Mouse (Mus musculus) testis, postnatal 10 days (tissue): ENCODE measurements around the gene Olfr870.
"Not testable (repeated sequence)": the region's sequence is repeated elsewhere in the genome, so short reads cannot be mapped to it uniquely, and the experiment has no call there.

Source experiments
- DNase-seq: peaks from one replicate; pipeline ENCODE4 v3.0.0; 2021; ENCODE audit warnings: low spot score

Gene Olfr870

GRCm38 (mm10) chr9:20173957-20174356, at the start of gene Olfr870:
TSS of gene Olfr870 (minus strand) at chr9:20174057.
- no peak for DNase-seq

GRCm38 (mm10) chr9:20211907-20212306, 38.0 kb upstream of the Olfr870 start, which contains the start of gene Olfr871:
TSS of gene Olfr871 (plus strand) at chr9:20212207.
- DNase-seq: no peak

- DNase-seq: no peak
Measured at GRCm38 (mm10) chr9:20211477-20211876, 37.6 kb upstream of the Olfr870 start.

DNA sequence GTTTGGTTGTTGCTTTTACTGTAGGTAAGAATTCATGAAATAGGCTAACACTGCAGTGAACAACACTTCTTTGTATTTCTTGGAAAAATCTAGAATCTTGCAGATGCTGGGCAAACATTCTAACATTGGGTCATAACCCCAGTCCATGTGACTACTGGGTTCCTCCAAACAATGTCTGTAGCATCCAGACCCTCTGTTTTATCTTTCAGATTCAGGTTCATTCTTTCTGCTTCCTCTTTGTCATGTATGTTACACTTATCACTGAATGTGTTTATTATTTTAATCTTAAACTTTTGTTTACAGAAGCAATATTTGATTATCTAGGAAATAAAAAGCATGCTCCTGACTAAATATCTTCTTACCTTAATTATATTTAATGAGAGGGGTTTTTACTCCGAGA, 37.0 kb upstream of the Olfr870 start:
- DNase-seq: no peak

- DNase-seq: not testable (repeated sequence)
Measured at GRCm38 (mm10) chr9:20203413-20203984, 29.6 kb upstream of the Olfr870 start.

GRCm38 (mm10) chr9:20202131-20202530, 28.3 kb upstream of the Olfr870 start:
- DNase-seq: no peak

- no peak for DNase-seq
Measured at GRCm38 (mm10) chr9:20179463-20179862, 5.6 kb upstream of the Olfr870 start.

DNA sequence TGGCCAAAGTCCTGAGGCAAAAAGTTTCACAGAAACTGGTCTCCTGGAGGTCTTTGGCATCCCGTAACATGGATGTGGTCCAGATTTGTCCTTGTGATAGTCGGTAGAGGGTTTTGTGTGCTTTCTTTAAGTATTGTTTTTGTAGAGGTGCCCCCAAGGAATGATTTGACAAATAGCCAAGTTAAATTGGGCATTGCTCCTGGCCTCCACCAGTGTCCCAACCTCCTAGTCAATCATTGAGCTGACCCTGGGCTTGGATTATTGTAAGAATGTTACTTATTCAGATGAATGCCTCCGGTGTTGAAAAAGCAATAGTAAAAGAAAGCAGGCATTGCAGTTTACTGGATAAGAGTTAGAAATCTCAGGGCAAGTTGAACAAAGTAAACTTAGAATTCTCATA, 24.2 kb downstream of the Olfr870 start:
- DNase-seq: no peak

DNA sequence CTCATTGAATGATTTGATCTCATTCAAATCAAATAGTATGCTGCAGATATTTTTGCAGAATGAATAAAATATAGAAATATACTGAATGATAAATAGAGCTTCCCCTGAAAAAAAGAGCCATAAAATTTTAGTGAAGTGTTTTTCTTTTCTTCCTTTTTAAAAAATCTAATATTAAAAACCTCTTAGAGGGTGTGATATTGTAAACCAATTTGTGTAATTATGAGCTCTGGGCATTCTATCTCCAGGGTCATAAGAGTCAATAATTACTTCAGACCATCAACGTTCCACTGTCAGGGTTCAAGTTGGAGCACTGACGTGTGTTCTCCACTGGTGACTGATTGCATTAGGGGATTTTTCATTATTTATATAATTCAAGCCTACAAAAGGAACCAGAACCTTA, 45.1 kb downstream of the Olfr870 start, which contains the start of gene Olfr869:
Gene Olfr869, plus strand, starts transcription at position 301 of the 400 bp plus-strand sequence.
- DNase-seq: no peak
